Mouse (Mus musculus) limb, embryonic 14.5 days (tissue): ENCODE data around the gene Nsd1. TPM values are rescaled to one million over a fixed set of nuclear protein-coding genes. Genes with fewer than 3 reads are reported as not detected.
"Not testable (repeated sequence)": the region's sequence is repeated elsewhere in the genome, so short reads cannot be mapped to it uniquely, and the experiment has no call there.

Experiments used
- ATAC-seq: fragments of 200-750 bp; cut with Nextera tagmentation; 2 replicates; pipeline ENCODE4 v1.8.0; 2017; ENCODE audit warnings: low read depth, moderate number of reproducible peaks, moderate TSS enrichment; ENCODE audit not compliant: low FRiP score
- DNase-seq: peaks from one replicate; pipeline ENCODE4 v3.0.0-alpha.2; 2015; ENCODE audit warnings: low spot score
- H3K27ac ChIP-seq: fragments of 300-500 bp; sonication (generic); replicated peaks from 2 replicates; pipeline ENCODE4 v1.5.1; 2014; ENCODE audit warnings: low read depth, mild to moderate bottlenecking, low read length, moderate library complexity, mixed read lengths
- H3K27me3 ChIP-seq: fragments of 300-500 bp; sonication (generic); 2 replicates; pipeline ENCODE4 v1.6.1; 2014; ENCODE audit warnings: low read length, mixed read lengths; ENCODE audit not compliant: control insufficient read depth, insufficient read depth
- H3K36me3 ChIP-seq: fragments of 300-500 bp; sonication (generic); 2 replicates; pipeline ENCODE4 v1.6.1; 2014; ENCODE audit warnings: mild to moderate bottlenecking, low read length, moderate library complexity, mixed read lengths; ENCODE audit not compliant: control insufficient read depth, insufficient read depth
- H3K4me1 ChIP-seq: fragments of 300-500 bp; sonication (generic); 2 replicates; pipeline ENCODE4 v1.6.1; 2014; ENCODE audit warnings: antibody characterized with exemption, low read length, mixed read lengths; ENCODE audit not compliant: control insufficient read depth, insufficient read depth
- H3K4me2 ChIP-seq: fragments of 300-500 bp; sonication (generic); replicated peaks from 2 replicates; pipeline ENCODE4 v1.6.1; 2014; ENCODE audit warnings: low read depth, mild to moderate bottlenecking, low read length, moderate library complexity; ENCODE audit not compliant: severe bottlenecking
- H3K4me3 ChIP-seq: fragments of 300-500 bp; sonication (generic); replicated peaks from 2 replicates; pipeline ENCODE4 v1.5.1; 2014; ENCODE audit warnings: low read length
- H3K9ac ChIP-seq: fragments of 300-500 bp; sonication (generic); 2 replicates; pipeline ENCODE4 v1.6.1; 2014; ENCODE audit warnings: mild to moderate bottlenecking, low read depth, low read length, moderate library complexity; ENCODE audit not compliant: severe bottlenecking
- H3K9me3 ChIP-seq: fragments of 300-500 bp; sonication (generic); 2 replicates; pipeline ENCODE4 v1.6.1; 2016; ENCODE audit warnings: low read length; ENCODE audit not compliant: control insufficient read depth
- POLR2A ChIP-seq: fragments of 200-500 bp; IDR thresholded peaks from 2 replicates; pipeline ENCODE4 v1.8.0; 2012; ENCODE audit warnings: inconsistent platforms, mild to moderate bottlenecking, moderate library complexity, borderline replicate concordance; ENCODE audit not compliant: insufficient read depth, insufficient read length; ENCODE audit errors: extremely low read depth
- WGBS: fragments of 180-500 bp; shearing (Covaris S2); extraction: QIAGEN DNeasy Blood & Tissue Kit; methylation state at CpG from one replicate; pipeline ENCODE4 v1.1.7; 2014; 5-methylcytosine and 5-hydroxymethylcytosine counted together
- polyA plus RNA-seq, 2 experiments: library from polyadenylated mRNA; depleted of rRNA in 1 of 2; stranded (reverse) in 1 of 2; unstranded in 1 of 2; fragments of >200 nt; fragmentation: Nextera tagmentation in 1 of 2; extraction: Ambion mirVana in 1 of 2; gene quantifications; 2 replicates each; pipeline versions ENCODE4 v1.2.1 to v1.2.3; 2012 to 2014

Nsd1 gene
- polyA plus RNA-seq, 2 experiments, result 41.6 to 65.8 TPM

DNA sequence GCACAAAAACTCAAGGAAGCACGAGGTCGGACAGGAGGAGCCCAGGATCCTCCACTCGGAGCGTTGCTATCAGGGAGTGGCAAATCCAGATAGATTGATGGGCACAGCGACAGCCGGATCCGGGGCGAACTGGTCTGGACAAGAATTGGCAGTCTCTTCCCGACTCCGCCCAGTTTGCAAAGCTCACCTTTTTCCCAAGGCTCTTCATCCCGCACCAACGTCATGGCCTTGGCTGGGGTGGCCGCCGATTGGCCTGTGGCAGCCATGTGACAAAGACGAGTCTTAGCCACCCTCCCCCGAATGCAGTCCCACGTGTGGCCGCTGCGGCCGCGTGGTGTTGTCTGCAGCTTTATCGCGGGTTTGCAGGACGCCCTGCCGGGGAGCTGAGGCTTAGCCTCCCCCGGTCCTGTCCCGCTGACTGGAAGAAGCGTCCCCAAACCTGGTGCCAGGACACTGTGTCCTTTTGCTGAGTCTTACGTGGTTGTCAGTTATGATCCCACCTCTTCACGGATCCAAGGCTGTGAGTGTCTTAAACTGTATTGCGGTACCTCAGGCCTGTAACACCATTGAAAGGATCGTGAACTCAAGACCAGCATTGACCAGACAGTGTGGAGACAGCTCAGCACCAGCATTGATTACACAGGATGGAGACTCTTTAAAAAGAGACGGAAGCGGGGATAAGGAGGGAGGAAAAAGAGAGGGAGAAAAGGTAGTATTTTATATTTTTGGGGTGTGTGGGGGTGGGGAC is 19.3 kb upstream of the Nsd1 start:
- H3K36me3 ChIP-seq, result no peaks in the 10 kb centered on the region
- WGBS, result 3% methylated on average over 30 of the region's 34 CpGs
- no peaks in the 10 kb centered on the region for H3K9me3 ChIP-seq
- peak overlapping the region; percentile 43 for H3K4me3 ChIP-seq
- H3K27ac ChIP-seq, result peak overlapping the region; percentile 88
- peak overlapping the region; percentile 60 for H3K9ac ChIP-seq
- TF ChIP-seq POLR2A, result peak; percentile 54; the same call in 1 of the 2 replicates
- peak overlapping the region; percentile 68 for H3K4me2 ChIP-seq
- H3K27me3 ChIP-seq, result no peaks in the 10 kb centered on the region
- DNase-seq (peak; percentile 96), ATAC-seq (peak; percentile 100)
- H3K4me1 ChIP-seq, result peaks cover 4% of the 10 kb centered on the region

DNA sequence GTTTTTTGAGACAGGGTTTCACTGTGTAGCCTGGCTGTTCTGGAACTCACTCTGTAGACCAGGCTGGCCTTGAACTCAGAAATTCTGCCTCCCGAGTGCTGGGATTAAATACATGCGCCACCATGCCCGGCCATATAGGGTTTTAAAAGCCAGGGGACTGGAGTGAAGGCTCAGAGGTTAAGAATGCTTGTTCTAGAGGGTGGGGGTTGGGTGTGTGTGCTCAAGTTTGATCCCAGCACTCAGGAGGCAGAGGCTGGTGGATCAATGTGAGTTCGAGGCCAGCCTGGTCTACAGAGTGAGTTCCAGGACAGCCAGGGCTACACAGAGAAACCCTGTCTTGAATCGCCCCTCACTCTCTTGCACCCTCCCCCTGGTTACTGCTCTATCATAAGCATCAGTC is 18.0 kb upstream of the Nsd1 start:
- Histone ChIP-seq H3K27ac (no peak overlapping the region), H3K9ac (no peak overlapping the region), H3K4me1 (peaks cover 4% of the 10 kb centered on the region), H3K9me3 (no peaks in the 10 kb centered on the region), H3K36me3 (no peaks in the 10 kb centered on the region), H3K4me2 (no peak overlapping the region), H3K4me3 (no peak overlapping the region), H3K27me3 (no peaks in the 10 kb centered on the region)
- ATAC-seq (no peak), DNase-seq (no peak)
- no peak for TF ChIP-seq POLR2A
- 84% methylated on average over 5 of the region's 5 CpGs for WGBS

DNA sequence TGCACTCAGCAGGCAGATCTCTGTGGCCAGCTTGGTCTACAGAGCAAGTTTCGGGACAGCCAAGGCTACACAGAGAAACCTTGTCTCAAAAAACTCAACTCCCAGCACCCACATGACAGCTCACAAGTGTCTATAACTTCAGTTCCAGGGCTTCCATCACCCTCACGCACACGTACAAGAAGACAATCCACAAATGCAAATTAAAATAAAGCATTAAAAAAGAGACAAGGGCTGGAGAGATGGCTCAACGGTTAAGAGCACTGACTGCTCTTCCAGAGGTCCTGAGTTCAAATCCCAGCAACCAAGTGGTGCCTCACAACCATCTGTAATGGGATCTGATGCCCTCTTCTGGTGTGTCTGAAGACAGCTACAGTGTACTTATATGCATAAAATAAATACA is 6.8 kb upstream of the Nsd1 start:
- H3K27me3 ChIP-seq, H3K36me3 ChIP-seq, DNase-seq, H3K4me2 ChIP-seq, H3K9ac ChIP-seq, ATAC-seq, H3K4me3 ChIP-seq, H3K27ac ChIP-seq, H3K4me1 ChIP-seq, H3K9me3 ChIP-seq: not testable (repeated sequence)
- 84% methylated on average over 4 of the region's 4 CpGs for WGBS

DNA sequence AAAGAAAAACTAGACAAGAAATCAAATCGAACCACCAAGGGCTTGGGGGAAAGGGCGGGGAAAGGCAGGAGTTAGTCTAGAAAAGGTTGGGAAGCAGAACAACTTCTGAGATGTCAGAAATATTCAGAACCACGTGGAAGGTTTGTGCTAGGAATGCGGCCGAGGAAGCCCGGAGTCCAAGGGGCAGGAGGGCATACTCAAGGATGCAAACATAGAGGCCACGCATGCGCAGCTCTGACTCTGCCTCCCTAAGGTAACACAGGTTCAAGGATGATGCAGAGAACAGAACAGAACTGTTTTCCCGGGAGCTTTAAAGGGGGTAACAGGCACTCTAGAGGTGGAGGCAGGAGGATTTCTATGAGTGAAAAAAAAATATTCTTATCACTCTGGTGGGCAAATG is 5.8 kb upstream of the Nsd1 start:
- Histone ChIP-seq H3K4me2 (no peak overlapping the region), H3K27ac (no peak overlapping the region), H3K4me1 (no peaks in the 10 kb centered on the region), H3K36me3 (no peaks in the 10 kb centered on the region), H3K4me3 (no peak overlapping the region), H3K9me3 (no peaks in the 10 kb centered on the region), H3K9ac (no peak overlapping the region), H3K27me3 (no peaks in the 10 kb centered on the region)
- no peak for ATAC-seq
- DNase-seq, result no peak
- TF ChIP-seq POLR2A, result no peak
- 75% methylated on average over 9 of the region's 9 CpGs for WGBS

DNA sequence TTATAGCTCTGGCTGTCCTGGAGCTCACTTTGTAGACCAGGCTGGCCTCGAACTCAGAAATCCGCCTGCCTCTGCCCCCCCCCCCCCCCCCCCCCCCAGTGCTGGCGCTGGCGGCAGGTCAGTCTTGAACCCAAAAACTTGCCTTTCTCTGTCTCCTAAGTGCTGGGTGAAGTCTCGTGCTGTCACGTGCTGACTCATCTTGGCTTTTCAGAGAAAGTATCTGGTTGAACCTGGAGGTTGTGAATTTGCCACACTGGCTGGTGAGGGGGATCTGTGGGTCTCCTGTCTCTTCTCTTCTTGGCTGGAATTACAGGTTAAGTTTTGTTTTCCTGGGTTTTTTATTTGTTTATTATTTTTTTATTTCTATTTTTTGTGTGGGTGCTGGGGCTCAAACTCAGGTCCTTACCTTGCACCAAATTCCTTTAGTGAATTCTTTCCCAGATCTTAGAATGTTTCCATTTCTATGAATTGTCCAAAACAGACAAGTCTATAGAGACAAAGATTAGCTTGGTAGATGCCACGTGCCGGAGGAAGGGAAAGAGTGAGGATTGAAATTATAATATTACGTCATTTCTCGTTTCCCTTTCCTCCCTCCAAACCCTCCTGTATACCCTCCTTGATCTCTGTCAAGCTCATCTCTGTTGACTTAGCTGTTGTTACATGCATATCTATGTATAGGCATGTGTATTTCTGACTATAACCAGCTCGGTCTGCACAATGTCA is 4.8 kb upstream of the Nsd1 start:
- peaks cover 6% of the 10 kb centered on the region for H3K4me1 ChIP-seq
- H3K9me3 ChIP-seq, result no peaks in the 10 kb centered on the region
- ATAC-seq (no peak), DNase-seq (no peak)
- no peak for TF ChIP-seq POLR2A
- no peaks in the 10 kb centered on the region for H3K36me3 ChIP-seq
- H3K4me2 ChIP-seq, result no peak overlapping the region
- no peak overlapping the region for H3K4me3 ChIP-seq
- H3K27ac ChIP-seq, result no peak overlapping the region
- H3K9ac ChIP-seq, result no peak overlapping the region
- H3K27me3 ChIP-seq, result no peaks in the 10 kb centered on the region
- WGBS, result 83% methylated on average over 7 of the region's 11 CpGs
